Mouse (Mus musculus): ENCODE results near the gene Soat1.

GRCm38 (mm10) chr1:156520136-156520780 lies 46.1 kb upstream of the Soat1 start:
- no peak for TF ChIP-seq CTCF (IDR thresholded peaks at IDR 0.05; ENCODE audit: low read depth, low read length)
- TF ChIP-seq POLR2AphosphoS5 (IDR thresholded peaks at IDR 0.05; ENCODE audit: insufficient replicate concordance, low read depth, low read length), result no peak
- TF ChIP-seq GATA1 (IDR thresholded peaks at IDR 0.05; ENCODE audit: borderline replicate concordance, low read length), result no peak
